Mouse (Mus musculus): ENCODE measurements at regions not wholly inside any gene's neighbourhood (a gene's known extent, or its start where the extent isn't known, plus 50 kb on each side); places are given as distances from the start of the nearest gene placed in this dataset.
A peak's percentile ranks its signal among the peaks of the same experiment; 100 is the strongest.

GRCm38 (mm10) chr2:145003509-145003908 is 164.0 kb upstream of the Slc24a3 start:
- no peak for DNase-seq

- DNase-seq = no peak
Observed at GRCm38 (mm10) chr2:145010674-145011073, 156.9 kb upstream of the Slc24a3 start.

- no peak for DNase-seq
Observed at GRCm38 (mm10) chr2:145011221-145011620, 156.3 kb upstream of the Slc24a3 start.

GRCm38 (mm10) chr2:145015951-145016350 is 151.6 kb upstream of the Slc24a3 start:
- DNase-seq = no peak

GRCm38 (mm10) chr2:145016939-145017338 is 150.6 kb upstream of the Slc24a3 start:
- no peak for DNase-seq

- DNase-seq = no peak
Observed at GRCm38 (mm10) chr2:145017625-145018167, 149.9 kb upstream of the Slc24a3 start.

- DNase-seq = no peak
Observed at GRCm38 (mm10) chr2:145047743-145048142, 119.8 kb upstream of the Slc24a3 start.

- DNase-seq = no peak
Observed at GRCm38 (mm10) chr2:145049655-145050376, 117.7 kb upstream of the Slc24a3 start.

GRCm38 (mm10) chr2:145052405-145052804 is 115.1 kb upstream of the Slc24a3 start:
- DNase-seq = no peak

- peak; percentile 57 for DNase-seq
Observed at GRCm38 (mm10) chr2:145056219-145056618, 111.3 kb upstream of the Slc24a3 start.

- DNase-seq = no peak
Observed at GRCm38 (mm10) chr2:145056762-145057161, 110.8 kb upstream of the Slc24a3 start.

- no peak for DNase-seq
Observed at GRCm38 (mm10) chr2:145069931-145070330, 97.6 kb upstream of the Slc24a3 start.

- DNase-seq = no peak
Observed at GRCm38 (mm10) chr2:145081926-145082325, 85.6 kb upstream of the Slc24a3 start.

GRCm38 (mm10) chr2:145084621-145085020 is 82.9 kb upstream of the Slc24a3 start:
- DNase-seq = no peak

- no peak for DNase-seq
Observed at GRCm38 (mm10) chr2:145086118-145086517, 81.4 kb upstream of the Slc24a3 start.

GRCm38 (mm10) chr2:145103295-145103694 is 64.3 kb upstream of the Slc24a3 start:
- peak; percentile 83 for DNase-seq

- no peak for DNase-seq
Observed at GRCm38 (mm10) chr2:145111615-145112014, 55.9 kb upstream of the Slc24a3 start.

GRCm38 (mm10) chr2:145115043-145115442 is 52.5 kb upstream of the Slc24a3 start:
- no peak for DNase-seq
